Mouse (Mus musculus): Measurements from ENCODE around the gene Ltbr.

Gene Ltbr

DNA sequence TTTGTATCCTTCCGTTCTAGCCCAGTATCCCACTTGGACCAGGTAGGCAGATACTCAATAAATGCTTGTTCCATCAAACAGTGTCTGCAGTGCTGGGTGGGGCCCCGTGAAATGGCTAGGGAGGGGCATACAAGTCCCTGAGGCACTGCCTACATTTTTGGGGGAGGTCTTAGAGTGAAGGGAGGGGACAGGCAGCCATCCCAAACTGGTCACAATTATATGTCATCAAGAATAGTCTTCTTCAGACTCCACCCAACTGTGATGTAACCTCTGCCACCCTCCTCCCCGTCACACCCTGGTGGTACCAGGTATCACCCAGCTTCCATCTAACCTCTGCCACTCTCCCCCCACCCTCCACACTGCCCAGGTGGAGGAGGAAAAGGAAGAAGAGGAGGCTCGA, 31.2 kb upstream of the Ltbr start:
- no peak for DNase-seq (ENCODE audit: low spot score in 2 of 2)

DNA sequence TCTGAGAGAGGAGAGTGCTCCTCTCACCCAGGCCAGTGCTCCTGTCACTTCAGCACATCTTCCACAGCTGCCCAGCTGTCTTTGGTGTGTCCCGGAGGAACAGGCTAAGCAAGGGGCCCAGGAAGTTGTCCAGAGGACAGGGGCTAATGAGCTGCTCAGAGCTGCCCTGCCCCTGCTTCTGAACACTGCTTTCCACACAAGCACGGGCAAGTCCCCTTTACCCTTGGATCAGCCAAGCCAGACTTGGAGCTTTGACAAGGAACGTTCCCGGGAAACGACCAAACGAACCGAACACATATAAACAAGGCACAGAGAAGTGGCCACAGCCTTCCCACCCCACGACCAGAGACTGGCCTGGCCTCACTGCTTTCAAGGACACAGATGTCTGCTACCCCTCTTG, 30.4 kb upstream of the Ltbr start:
- no peak for DNase-seq (ENCODE audit: low spot score in 2 of 2)

DNA sequence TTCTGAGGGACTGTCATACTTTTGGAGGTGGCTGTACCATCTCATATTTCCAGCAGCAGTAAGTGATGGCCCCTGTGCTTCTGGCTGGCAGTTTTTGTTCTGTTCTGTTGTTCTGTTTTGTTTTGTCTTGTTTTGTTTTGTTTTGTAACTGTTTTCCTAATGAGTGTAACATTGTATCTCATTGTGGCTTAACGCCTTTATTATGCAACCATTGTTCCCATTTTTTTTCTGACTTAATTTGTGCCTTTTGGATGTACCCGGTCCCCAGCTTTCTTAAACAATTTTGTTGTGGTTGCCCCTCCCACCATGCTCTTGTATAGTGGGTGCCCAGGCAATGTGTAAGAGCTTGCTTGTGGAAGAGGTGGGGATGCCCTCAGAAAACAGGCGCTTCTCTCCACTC, 28.5 kb upstream of the Ltbr start:
- DNase-seq (ENCODE audit: low spot score in 2 of 2), result no peak

DNA sequence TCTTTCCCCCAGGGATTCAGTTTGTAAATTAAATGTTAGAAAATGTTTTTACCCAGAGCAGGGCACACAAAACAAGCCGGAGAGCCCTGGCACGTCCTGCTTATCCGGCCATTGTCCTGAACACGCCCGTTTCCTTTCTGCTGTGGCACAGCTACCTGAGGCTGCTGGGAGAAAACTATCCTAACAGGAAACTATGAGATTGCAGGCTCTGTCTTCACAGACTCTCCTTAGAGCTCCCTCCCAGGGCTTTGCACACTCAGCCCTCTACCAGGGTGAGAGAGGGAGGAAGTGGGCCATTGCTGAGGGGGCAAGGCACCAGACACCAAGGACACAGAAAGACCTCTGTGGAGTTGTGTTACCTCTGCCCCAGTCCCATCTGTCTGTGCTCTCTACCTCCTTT, 26.6 kb upstream of the Ltbr start:
- DNase-seq (ENCODE audit: low spot score in 2 of 2), result no peak

GRCm38 (mm10) chr6:125338791-125339660, 25.3 kb upstream of the Ltbr start:
- DNase-seq (ENCODE audit: low spot score in 2 of 2), result no peak

GRCm38 (mm10) chr6:125334356-125334755, 20.7 kb upstream of the Ltbr start:
- DNase-seq (ENCODE audit: low spot score in 2 of 2), result no peak

DNA sequence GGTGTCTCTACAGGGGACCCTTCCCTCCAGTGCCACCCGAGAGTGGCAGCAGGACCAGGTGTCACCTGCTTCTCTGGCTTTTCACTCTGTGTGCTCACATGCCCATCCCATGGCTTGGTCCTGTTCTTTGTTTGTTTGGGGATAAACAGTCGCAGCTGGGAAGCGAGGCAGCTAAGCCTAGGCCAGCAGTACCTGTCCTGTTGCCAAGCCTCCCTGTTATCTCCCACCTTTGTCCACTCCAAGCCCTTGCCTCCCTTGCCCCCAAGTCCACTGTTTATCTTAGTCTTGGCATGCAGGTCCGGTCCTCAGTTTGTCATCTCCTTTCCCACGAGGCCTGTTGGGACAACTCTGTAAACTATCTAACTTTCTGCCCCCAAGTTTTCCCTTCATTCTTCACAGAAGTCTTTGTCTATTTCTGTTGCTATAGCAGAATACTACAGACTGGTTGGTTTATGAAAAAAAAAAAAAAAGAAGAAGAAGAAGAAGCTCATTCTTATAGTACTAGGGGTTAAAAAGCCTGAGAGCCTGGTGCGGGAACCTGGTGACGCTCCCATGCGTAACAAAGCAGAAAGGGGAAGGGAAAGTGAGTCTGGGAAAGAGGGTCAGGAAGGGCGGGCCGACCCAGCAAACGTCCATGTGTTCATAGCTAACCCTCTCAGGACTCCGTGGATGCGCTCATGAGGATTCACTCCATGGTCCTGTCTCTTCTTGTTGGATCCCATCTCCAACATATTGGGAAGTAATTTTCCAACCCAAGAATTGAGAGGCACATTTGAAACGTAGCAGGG, 19.6 kb upstream of the Ltbr start:
- no peak for DNase-seq (ENCODE audit: low spot score in 2 of 2)

DNA sequence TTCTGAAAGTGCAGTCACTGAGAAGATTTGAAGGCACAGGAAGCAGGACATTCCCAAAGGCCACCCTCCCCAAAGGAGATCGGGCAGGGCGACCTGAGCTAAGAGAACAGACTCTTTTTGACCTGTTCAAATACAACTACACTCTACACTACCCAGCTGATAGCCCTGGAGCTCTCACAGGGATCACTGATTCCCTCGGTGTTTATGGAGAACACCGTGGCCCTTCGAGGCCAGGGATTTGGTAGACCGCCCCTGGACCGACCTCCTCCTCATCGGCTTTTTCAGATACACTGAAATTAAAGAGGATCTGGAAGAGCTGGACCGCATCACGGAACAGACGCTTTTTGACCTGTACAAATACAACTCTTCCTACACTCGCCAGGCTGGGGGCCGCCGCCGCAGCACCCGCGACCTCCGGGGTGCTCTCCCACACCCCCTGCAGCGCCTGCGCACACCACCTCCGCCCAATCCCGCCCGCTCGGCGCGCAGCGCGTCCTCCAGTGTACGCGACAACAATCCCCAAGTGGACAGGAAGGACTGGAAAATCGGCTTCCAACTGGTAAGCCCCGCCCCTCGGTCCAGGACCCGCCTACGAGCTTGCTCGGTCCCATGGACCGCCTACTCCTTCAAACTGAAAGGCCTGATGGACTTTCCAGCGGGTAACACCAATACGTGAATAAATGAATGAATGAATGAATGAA, 17.1 kb upstream of the Ltbr start:
- DNase-seq (ENCODE audit: low spot score in 2 of 2), result peak; percentile 83 to 86

GRCm38 (mm10) chr6:125328243-125328642, 14.6 kb upstream of the Ltbr start:
- no peak for DNase-seq (ENCODE audit: low spot score in 2 of 2)

- no peak for DNase-seq (ENCODE audit: low spot score in 2 of 2)
Measured at GRCm38 (mm10) chr6:125325337-125325736, 11.7 kb upstream of the Ltbr start.

- DNase-seq (ENCODE audit: low spot score in 2 of 2), result no peak
Measured at GRCm38 (mm10) chr6:125323547-125323946, 9.9 kb upstream of the Ltbr start.

DNA sequence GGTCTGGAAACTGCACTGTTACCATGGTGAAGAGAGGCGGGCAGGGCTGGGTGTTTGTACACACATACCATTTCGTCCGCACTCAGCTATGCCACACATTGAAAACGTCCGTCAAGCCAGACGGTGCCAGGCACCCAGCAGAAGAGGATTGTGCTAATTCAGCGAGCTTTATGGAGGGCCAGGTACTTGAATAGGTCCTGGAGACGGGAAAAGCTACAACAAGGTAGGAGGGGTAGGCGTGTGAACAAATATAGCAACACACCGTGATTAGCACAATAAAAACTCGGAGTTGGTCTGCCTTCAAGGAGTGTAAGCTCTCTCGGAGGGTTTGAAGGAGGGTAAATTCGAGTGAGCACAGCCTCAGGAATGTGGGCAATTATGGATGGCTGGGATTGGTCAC, 9.1 kb upstream of the Ltbr start:
- DNase-seq (ENCODE audit: low spot score in 2 of 2), result peak; percentile 49 to 65

- no peak for DNase-seq (ENCODE audit: low spot score in 2 of 2)
Measured at GRCm38 (mm10) chr6:125321114-125321855, 7.6 kb upstream of the Ltbr start.

DNA sequence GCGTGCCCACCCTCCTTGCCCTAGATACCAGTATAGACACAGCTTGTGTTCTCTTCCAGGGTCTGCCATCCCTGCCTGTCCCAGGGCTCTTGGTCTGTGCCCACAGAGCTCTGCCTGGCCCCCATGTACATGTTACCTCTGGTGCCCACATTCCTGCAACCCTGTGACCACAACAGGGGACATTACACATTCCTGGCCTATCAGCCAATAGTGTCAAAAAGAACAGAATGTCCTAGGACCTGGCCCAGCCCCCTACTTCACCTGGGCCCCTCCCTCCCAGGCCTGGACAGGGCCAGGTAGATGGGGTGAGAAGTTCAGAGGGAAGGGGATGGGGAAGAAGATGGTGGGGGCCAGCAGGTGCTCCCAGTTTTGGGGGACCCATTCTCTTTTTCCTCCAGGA, 6.6 kb upstream of the Ltbr start, which contains the start of gene Scnn1a:
Gene Scnn1a, plus strand, starts transcription at position 337 of the 400 bp plus-strand sequence.
- DNase-seq (ENCODE audit: low spot score in 2 of 2), result no peak

DNA sequence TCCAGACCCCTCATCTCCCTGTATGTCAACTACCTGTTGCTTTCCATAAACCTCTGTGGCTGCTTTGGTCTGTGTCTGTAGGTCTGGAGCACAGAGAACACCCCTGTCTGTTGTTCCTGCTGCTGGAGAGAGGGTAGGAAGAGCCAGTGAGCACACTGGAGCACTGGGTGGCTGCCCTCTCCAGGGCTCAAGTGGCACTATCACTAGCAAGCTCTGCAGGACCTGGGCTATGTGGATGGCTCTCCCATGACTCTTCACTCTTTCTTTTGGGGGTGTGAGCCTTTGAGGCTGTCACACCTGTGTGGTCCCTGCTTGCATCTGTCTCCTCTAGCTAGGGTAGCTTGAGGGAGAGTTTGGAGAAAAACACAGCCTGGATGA, 6.2 kb upstream of the Ltbr start:
- DNase-seq (ENCODE audit: low spot score in 2 of 2), result no peak

- no peak for DNase-seq (ENCODE audit: low spot score in 2 of 2)
Measured at GRCm38 (mm10) chr6:125318981-125319918, 5.6 kb upstream of the Ltbr start.

DNA sequence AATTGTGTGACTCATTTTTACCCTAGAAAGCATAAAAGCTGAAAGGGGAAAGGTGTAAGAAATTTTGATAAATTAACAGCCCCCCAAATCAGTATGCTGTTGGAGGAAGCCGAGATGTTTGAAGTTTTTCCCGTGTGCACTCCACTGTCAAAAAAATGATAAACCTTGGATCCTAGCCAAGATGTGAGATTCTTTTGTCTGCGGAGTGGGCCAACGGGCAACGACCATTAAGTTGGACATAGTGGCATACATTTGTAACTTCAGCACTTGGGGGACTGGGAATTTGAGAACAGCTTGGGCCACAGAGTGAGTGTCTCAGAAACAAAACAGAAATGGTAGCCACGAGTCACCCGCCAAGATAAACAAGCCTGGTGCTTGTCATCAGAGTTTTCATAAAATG, 3.4 kb upstream of the Ltbr start:
- DNase-seq (ENCODE audit: low spot score in 2 of 2), result no peak

DNA sequence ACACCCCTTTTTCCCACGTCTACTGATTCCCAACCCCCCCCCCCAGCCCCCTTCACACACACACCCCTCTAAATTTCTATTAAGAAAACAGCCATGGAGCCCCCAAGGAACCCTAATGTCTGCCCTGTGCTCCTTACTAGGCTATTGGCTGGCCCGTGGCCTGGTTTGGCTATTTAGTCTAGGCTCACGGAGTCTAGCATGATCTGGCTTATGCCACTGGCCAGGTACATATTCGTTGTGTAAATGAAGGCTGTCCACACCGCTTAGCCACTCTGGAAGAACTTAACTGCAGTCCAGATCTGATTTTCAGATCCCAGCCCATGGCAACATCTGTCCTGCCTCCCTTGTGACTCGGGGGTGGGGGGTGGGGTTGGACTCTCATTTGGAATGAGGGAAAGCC, 1.1 kb upstream of the Ltbr start:
- DNase-seq (ENCODE audit: low spot score in 2 of 2), result no peak

DNA sequence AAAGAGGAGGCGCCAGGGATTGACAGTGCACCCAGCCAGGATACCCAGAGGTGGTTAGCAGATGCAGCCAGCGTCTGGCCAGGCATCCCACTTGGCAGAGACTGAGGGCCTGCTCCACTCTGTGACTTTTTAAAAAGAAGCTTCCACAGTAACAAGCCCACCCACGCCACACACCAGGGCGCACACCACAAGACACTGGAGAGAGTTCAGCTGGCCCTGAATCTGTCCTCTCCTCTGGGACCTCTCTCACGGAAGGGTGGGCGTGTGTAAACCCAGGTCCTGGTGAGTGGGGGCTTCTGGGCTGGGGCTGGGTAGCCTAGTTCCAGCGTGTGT, 512 bp upstream of the Ltbr start:
- no peak for DNase-seq (ENCODE audit: low spot score in 2 of 2)

- no peak for DNase-seq (ENCODE audit: low spot score in 2 of 2)
Measured at GRCm38 (mm10) chr6:125312581-125313355, 917 bp downstream of the Ltbr start.
